Mouse (Mus musculus): Measurements from ENCODE around the gene Gm49394. TPM values are rescaled to one million over a fixed set of nuclear protein-coding genes. Genes with fewer than 3 reads are reported as not detected.

The Gm49394 gene
- polyA plus RNA-seq, 1 experiment from 2014 or later, result not detected

DNA sequence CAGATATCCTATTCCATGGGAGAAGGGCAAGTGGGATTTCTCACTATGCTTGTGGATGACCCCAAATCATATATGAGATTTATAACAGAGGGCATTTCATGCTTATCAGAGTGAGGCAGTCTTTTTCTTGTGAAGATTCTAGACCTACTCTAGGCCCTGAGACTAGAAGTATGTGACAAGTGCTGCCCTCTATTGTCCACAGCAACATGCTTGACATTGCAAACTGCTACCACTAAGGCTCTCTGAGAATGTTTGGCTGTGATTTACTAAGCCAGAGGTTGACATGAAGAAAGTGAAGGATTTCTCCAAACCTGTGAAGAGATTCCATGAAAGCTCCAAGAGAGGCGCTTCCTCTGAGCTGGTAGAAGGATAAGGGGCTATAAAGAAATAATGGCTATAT, 1.3 kb upstream of the Gm49394 start:
- H3K9ac ChIP-seq (ENCODE audit: low read depth, low read length), result no peak overlapping the region
- DNase-seq (ENCODE audit: low spot score) (no peak), ATAC-seq (replicated peaks; ENCODE audit: low FRiP score) (no peak)
- peaks cover 7% of the 10 kb centered on the region; the same call in 1 of the 2 replicates for H3K36me3 ChIP-seq (ENCODE audit: control insufficient read depth, insufficient read depth, low read length)
- H3K4me3 ChIP-seq (ENCODE audit: low read depth, low read length), result no peak overlapping the region
- peaks cover 9% of the 10 kb centered on the region for H3K27me3 ChIP-seq (replicated peaks; ENCODE audit: control insufficient read depth, insufficient read depth, low read length)
- H3K9me3 ChIP-seq (ENCODE audit: control insufficient read depth, low read length), result peaks cover 17% of the 10 kb centered on the region
- WGBS, result 92% methylated on average over 1 of the region's 1 CpGs
- H3K27ac ChIP-seq (ENCODE audit: low read depth, low read length), result no peak overlapping the region
- no peak overlapping the region for H3K4me2 ChIP-seq
- no peaks in the 10 kb centered on the region for H3K4me1 ChIP-seq (replicated peaks; ENCODE audit: control insufficient read depth, insufficient read depth, low read length)

DNA sequence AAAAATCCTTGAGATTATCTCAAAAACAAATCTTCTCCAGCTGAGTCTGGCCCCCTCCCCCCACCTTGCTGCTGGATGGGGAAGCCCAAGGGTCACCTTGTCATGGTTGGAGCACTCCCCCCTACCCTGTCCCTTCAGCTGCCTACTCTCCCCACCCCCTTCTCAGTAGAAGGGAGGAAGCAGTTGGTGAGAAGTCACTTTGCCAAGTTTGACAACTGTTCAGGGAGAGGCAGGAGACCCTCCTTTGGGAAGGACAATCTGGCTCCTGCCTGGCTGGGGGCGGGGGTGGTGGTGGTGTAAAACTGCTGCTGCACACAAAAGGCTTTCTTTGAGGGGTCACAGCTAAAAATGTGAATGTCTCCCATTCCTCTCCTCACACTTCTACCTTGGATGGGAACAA, 1.4 kb downstream of the Gm49394 start:
- peaks cover 7% of the 10 kb centered on the region; the same call in 1 of the 2 replicates for H3K36me3 ChIP-seq (ENCODE audit: control insufficient read depth, insufficient read depth, low read length)
- no peak overlapping the region for H3K9ac ChIP-seq (ENCODE audit: low read depth, low read length)
- DNase-seq (ENCODE audit: low spot score) (no peak), ATAC-seq (replicated peaks; ENCODE audit: low FRiP score) (no peak)
- H3K4me1 ChIP-seq (replicated peaks; ENCODE audit: control insufficient read depth, insufficient read depth, low read length), result no peaks in the 10 kb centered on the region
- H3K27me3 ChIP-seq (replicated peaks; ENCODE audit: control insufficient read depth, insufficient read depth, low read length), result peaks cover 36% of the 10 kb centered on the region
- H3K4me3 ChIP-seq (ENCODE audit: low read depth, low read length), result no peak overlapping the region
- no peak overlapping the region for H3K27ac ChIP-seq (ENCODE audit: low read depth, low read length)
- peaks cover 17% of the 10 kb centered on the region for H3K9me3 ChIP-seq (ENCODE audit: control insufficient read depth, low read length)
- WGBS, result 82% methylated on average over 1 of the region's 1 CpGs
- H3K4me2 ChIP-seq, result no peak overlapping the region

DNA sequence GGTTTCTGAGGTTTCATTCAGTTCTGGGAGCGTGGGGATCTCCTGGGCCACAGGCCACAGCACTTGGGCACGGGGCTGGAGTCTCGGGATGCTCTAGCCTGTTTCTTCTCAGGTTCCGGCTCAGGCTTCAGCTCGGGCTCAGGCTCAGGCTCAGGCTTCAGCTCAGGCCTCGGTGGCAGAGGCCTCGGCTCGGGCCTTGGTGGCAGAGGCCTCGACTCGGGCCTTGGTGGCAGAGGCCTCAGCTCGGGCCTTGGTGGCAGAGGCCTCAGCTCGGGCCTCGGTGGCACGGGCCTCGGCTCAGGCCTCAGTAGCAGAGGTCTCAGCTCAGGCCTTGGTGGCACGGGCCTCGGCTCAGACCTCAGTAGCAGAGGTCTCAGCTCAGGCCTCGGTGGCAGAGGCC, 2.2 kb downstream of the Gm49394 start:
- no peak overlapping the region for H3K4me3 ChIP-seq (ENCODE audit: low read depth, low read length)
- H3K4me1 ChIP-seq (replicated peaks; ENCODE audit: control insufficient read depth, insufficient read depth, low read length), result no peaks in the 10 kb centered on the region
- H3K27ac ChIP-seq (ENCODE audit: low read depth, low read length), result no peak overlapping the region
- peaks cover 17% of the 10 kb centered on the region for H3K9me3 ChIP-seq (ENCODE audit: control insufficient read depth, low read length)
- H3K27me3 ChIP-seq (replicated peaks; ENCODE audit: control insufficient read depth, insufficient read depth, low read length), result peaks cover 44% of the 10 kb centered on the region
- ATAC-seq (replicated peaks; ENCODE audit: low FRiP score) (no peak), DNase-seq (ENCODE audit: low spot score) (no peak)
- H3K36me3 ChIP-seq (ENCODE audit: control insufficient read depth, insufficient read depth, low read length), result peaks cover 7% of the 10 kb centered on the region; the same call in 1 of the 2 replicates
- WGBS, result 89% methylated on average over 18 of the region's 18 CpGs
- H3K4me2 ChIP-seq, result no peak overlapping the region
- no peak overlapping the region for H3K9ac ChIP-seq (ENCODE audit: low read depth, low read length)

GRCm38 (mm10) chr7:142666659-142667058, 3.1 kb downstream of the Gm49394 start, which contains the start of gene Igf2:
TSS of gene Igf2 (minus strand) at chr7:142666816.
- peaks cover 17% of the 10 kb centered on the region for H3K9me3 ChIP-seq (ENCODE audit: control insufficient read depth, low read length)
- H3K27me3 ChIP-seq (replicated peaks; ENCODE audit: control insufficient read depth, insufficient read depth, low read length), result peaks cover 53% of the 10 kb centered on the region
- H3K4me2 ChIP-seq, result no peak within 1 kb of the TSS
- H3K4me3 ChIP-seq (ENCODE audit: low read depth, low read length), result no peak within 1 kb of the TSS
- DNase-seq (ENCODE audit: low spot score) (no peak), ATAC-seq (replicated peaks; ENCODE audit: low FRiP score) (no peak)
- peaks cover 7% of the 10 kb centered on the region; the same call in 1 of the 2 replicates for H3K36me3 ChIP-seq (ENCODE audit: control insufficient read depth, insufficient read depth, low read length)
- no peak within 1 kb of the TSS for H3K9ac ChIP-seq (ENCODE audit: low read depth, low read length)
- no peak within 1 kb of the TSS for H3K27ac ChIP-seq (ENCODE audit: low read depth, low read length)
- 47% methylated on average over 2 of the region's 2 CpGs for WGBS
- H3K4me1 ChIP-seq (replicated peaks; ENCODE audit: control insufficient read depth, insufficient read depth, low read length), result no peaks in the 10 kb centered on the region

GRCm38 (mm10) chr7:142666109-142666508, 3.6 kb downstream of the Gm49394 start:
- Histone ChIP-seq H3K4me2 (no peak overlapping the region), H3K4me3 (ENCODE audit: low read depth, low read length) (no peak overlapping the region), H3K9me3 (ENCODE audit: control insufficient read depth, low read length) (peaks cover 17% of the 10 kb centered on the region), H3K36me3 (ENCODE audit: control insufficient read depth, insufficient read depth, low read length) (peaks cover 7% of the 10 kb centered on the region; the same call in 1 of the 2 replicates), H3K27ac (ENCODE audit: low read depth, low read length) (no peak overlapping the region), H3K27me3 (replicated peaks; ENCODE audit: control insufficient read depth, insufficient read depth, low read length) (peaks cover 58% of the 10 kb centered on the region), H3K9ac (ENCODE audit: low read depth, low read length) (no peak overlapping the region), H3K4me1 (replicated peaks; ENCODE audit: control insufficient read depth, insufficient read depth, low read length) (no peaks in the 10 kb centered on the region)
- WGBS, result 65% methylated on average over 4 of the region's 4 CpGs
- DNase-seq (ENCODE audit: low spot score), result peak; percentile 30
- no peak for ATAC-seq (replicated peaks; ENCODE audit: low FRiP score)

- H3K27ac ChIP-seq (ENCODE audit: low read depth, low read length), result no peak overlapping the region
- DNase-seq (ENCODE audit: low spot score) (no peak), ATAC-seq (replicated peaks; ENCODE audit: low FRiP score) (no peak)
- peaks cover 7% of the 10 kb centered on the region; the same call in 1 of the 2 replicates for H3K36me3 ChIP-seq (ENCODE audit: control insufficient read depth, insufficient read depth, low read length)
- H3K4me2 ChIP-seq, result no peak overlapping the region
- H3K4me1 ChIP-seq (replicated peaks; ENCODE audit: control insufficient read depth, insufficient read depth, low read length), result no peaks in the 10 kb centered on the region
- no peak overlapping the region for H3K4me3 ChIP-seq (ENCODE audit: low read depth, low read length)
- H3K9ac ChIP-seq (ENCODE audit: low read depth, low read length), result no peak overlapping the region
- H3K9me3 ChIP-seq (ENCODE audit: control insufficient read depth, low read length), result peaks cover 16% of the 10 kb centered on the region
- 49% methylated on average over 5 of the region's 5 CpGs for WGBS
- peaks cover 66% of the 10 kb centered on the region for H3K27me3 ChIP-seq (replicated peaks; ENCODE audit: control insufficient read depth, insufficient read depth, low read length)
These were observed 4.4 kb downstream of the Gm49394 start for GRCm38 (mm10) chr7:142665364-142665763.

DNA sequence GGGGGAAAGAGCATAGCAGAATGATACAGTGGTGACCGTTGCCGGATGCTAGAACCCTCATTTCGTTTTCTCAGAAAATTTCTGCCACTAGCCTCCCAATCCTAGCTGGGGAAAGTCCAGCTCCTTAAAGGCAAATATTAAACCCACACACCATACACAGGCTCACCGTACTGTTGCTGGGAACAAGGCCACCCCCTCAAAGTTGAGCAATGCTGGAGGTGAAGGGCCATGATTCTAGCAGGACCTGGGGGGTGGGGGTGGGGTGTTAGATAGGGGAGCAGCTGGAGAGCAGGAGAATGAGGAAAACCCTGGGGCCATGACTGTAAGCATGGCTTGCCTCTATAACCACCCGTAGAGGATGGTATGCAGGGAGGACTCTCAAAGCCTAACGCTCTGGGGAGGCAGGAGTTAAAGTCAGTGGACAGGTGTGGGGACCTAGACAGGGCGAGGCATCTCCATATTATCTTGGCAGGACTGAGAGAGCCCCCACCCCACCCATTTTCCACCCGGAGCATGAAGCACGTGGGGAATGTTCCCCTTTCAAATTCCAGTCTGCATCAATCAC, 5.2 kb downstream of the Gm49394 start:
- peak overlapping the region; percentile 43 for H3K4me3 ChIP-seq (ENCODE audit: low read depth, low read length)
- H3K36me3 ChIP-seq (ENCODE audit: control insufficient read depth, insufficient read depth, low read length), result peaks cover 5% of the 10 kb centered on the region; the same call in 1 of the 2 replicates
- peaks cover 8% of the 10 kb centered on the region for H3K9me3 ChIP-seq (ENCODE audit: control insufficient read depth, low read length)
- peak overlapping the region; percentile 71; the same call in 1 of the 2 replicates for H3K9ac ChIP-seq (ENCODE audit: low read depth, low read length)
- peak overlapping the region; percentile 63 for H3K4me2 ChIP-seq
- H3K27me3 ChIP-seq (replicated peaks; ENCODE audit: control insufficient read depth, insufficient read depth, low read length), result peaks cover 74% of the 10 kb centered on the region
- H3K4me1 ChIP-seq (replicated peaks; ENCODE audit: control insufficient read depth, insufficient read depth, low read length), result no peaks in the 10 kb centered on the region; the same call in 1 of the 2 replicates
- peak overlapping the region; percentile 84 for H3K27ac ChIP-seq (ENCODE audit: low read depth, low read length)
- ATAC-seq (replicated peaks; ENCODE audit: low FRiP score) (0 out of 2 replicates have a peak, but pooled peaks have one; percentile 13), DNase-seq (ENCODE audit: low spot score) (no peak)
- WGBS, result 10% methylated on average over 9 of the region's 9 CpGs

DNA sequence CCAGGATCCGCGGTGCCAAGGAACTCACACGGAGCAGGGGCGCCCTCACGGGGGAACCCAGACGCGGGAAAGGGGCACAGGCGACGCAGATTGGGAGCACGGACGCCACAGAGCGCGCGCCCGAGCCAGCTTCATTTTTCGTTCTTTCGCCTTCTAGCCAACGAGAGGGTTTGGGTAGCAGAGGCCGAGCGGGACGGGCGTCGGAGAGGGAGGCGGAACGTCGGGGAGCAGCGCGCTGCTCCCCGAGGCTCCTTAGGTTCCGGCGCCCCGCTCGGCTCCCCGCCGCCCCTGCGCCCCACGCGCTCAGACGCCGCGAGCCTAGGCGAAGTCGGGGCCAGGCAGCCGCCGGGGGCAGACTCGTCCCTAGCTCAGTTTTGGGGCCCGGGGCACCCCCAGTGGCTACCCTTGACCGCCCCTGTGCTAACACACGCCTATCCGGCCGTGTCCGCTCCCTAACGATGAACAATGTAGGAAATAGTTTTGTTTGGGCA, 5.8 kb downstream of the Gm49394 start:
- peaks cover 4% of the 10 kb centered on the region; the same call in 1 of the 2 replicates for H3K4me1 ChIP-seq (replicated peaks; ENCODE audit: control insufficient read depth, insufficient read depth, low read length)
- peak overlapping the region; percentile 43 for H3K4me3 ChIP-seq (ENCODE audit: low read depth, low read length)
- H3K36me3 ChIP-seq (ENCODE audit: control insufficient read depth, insufficient read depth, low read length), result peaks cover 5% of the 10 kb centered on the region; the same call in 1 of the 2 replicates
- 3% methylated on average over 53 of the region's 53 CpGs for WGBS
- peak overlapping the region; percentile 84 for H3K27ac ChIP-seq (ENCODE audit: low read depth, low read length)
- H3K27me3 ChIP-seq (replicated peaks; ENCODE audit: control insufficient read depth, insufficient read depth, low read length), result peaks cover 80% of the 10 kb centered on the region
- H3K9me3 ChIP-seq (ENCODE audit: control insufficient read depth, low read length), result peaks cover 3% of the 10 kb centered on the region; the same call in 1 of the 2 replicates
- ATAC-seq (replicated peaks; ENCODE audit: low FRiP score) (no peak), DNase-seq (ENCODE audit: low spot score) (no peak)
- H3K4me2 ChIP-seq, result peak overlapping the region; percentile 63
- peak overlapping the region; percentile 71 for H3K9ac ChIP-seq (ENCODE audit: low read depth, low read length)
